Mouse (Mus musculus) bone marrow macrophage, adult 2 months (primary cell): ENCODE data around the gene Rad1. TPM values are rescaled to one million over a fixed set of nuclear protein-coding genes. Genes with fewer than 3 reads are reported as not detected.
A peak's percentile ranks its signal among the peaks of the same experiment; 100 is the strongest.

Experiments
- H3K27ac ChIP-seq: 2 replicates; pipeline ENCODE4 v1.5.1; 2012; ENCODE audit warnings: low read depth, low read length; ENCODE audit not compliant: insufficient read depth
- H3K4me1 ChIP-seq: 2 replicates; pipeline ENCODE4 v1.6.1; 2012; ENCODE audit warnings: low read length; ENCODE audit not compliant: control insufficient read depth, insufficient read depth
- H3K4me3 ChIP-seq: 2 replicates; pipeline ENCODE4 v1.5.1; 2012; ENCODE audit warnings: mild to moderate bottlenecking, low read length, moderate library complexity; ENCODE audit not compliant: insufficient read depth
- CTCF ChIP-seq: IDR thresholded peaks from 2 replicates; pipeline ENCODE4 v1.5.1; 2012; ENCODE audit warnings: low read depth, mild to moderate bottlenecking, low read length, moderate library complexity
- POLR2A ChIP-seq: IDR thresholded peaks from 2 replicates; pipeline ENCODE4 v1.6.1; 2012; ENCODE audit warnings: mild to moderate bottlenecking, low read depth, low read length, borderline replicate concordance
- polyA plus RNA-seq: library from polyadenylated mRNA; stranded (reverse); fragments of >200 nt; gene quantifications from 2 replicates; pipeline ENCODE4 v1.2.4, GENCODE M21; 2012; ENCODE audit not compliant: missing spikeins, insufficient read depth, insufficient read length

The Rad1 gene
- 10.7 and 15.4 TPM in 2 replicates for polyA plus RNA-seq

DNA sequence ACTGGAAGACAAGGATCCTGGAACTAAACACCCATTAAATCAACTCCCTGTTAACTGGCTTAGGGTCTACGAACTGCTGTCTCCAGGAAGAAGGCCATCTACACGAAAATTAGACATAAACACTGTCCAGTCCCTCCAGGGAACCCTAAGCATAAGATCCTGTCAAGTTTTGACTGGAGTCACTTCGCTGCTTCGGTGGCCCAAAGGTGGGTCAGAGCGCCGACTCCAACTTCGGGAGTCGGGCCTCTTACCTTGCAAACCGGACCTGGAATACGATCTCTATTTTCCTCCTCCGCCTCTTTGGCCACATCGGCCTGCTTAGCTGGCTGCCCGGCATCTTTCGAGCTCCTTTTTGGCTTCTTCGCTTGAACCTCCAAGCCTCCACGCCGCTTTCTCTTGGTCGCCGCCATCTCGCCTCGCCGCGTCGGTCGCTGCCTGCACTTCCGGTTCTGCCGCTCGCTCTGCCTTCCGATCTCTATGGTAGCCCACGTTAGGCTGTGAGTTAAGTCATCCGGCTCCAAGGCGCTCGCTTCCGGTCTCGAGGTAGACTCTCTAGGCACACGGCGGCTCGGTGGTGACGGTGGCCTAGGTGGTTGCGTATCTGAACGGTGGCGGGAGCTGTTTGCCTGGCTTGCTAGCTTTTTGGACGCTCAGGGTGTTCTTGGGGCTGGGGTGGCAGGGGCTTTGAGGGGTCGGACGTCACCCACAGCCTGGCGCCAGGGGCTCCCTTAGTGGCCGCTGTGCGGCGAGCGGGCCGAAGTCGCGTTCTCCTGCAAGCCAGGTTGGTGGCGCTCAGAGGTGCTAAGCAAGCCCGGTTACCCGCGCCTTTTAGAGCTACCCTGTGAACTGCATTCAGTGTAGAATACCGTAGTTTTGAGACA is at the start of gene Rad1, which contains the start of gene Brix1:
Rad1 (plus strand) TSS at position 535 of the 881 bp plus-strand sequence.
Brix1 (minus strand) TSS at position 464 of the 881 bp plus-strand sequence.
- 0 out of 2 replicates have a peak within 1 kb of the TSS, but pooled peaks have one; percentile 10 for H3K27ac ChIP-seq

DNA sequence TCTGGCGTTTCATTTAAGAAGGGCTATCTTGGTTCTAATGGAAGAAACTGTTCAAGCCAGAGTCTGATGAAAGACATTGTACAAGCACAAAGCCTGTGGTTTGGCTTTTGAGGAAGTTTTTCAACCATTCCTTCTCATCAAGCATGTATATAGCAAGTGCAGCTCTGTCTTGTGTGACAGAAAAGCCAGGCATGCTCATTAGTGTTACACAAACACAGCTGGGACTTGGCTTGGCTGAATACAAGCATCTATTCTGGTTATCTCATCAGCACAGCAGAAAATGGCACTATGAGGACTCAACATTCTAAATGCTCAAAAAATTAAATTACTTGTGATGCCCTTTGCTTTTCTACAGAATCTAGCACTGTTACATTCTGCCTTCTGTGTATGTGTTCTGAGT is 48.9 kb upstream of the Rad1 start:
- no peak overlapping the region for H3K27ac ChIP-seq
- no peak for TF ChIP-seq CTCF
- TF ChIP-seq POLR2A, result no peak
- H3K4me3 ChIP-seq, result no peak overlapping the region
- H3K4me1 ChIP-seq, result 0 out of 2 replicates have a peak, but pooled peaks cover 2% of the 10 kb centered on the region

More for the DNA sequence above, at the start of gene Rad1, which contains the start of gene Brix1:
- TF ChIP-seq CTCF, result no peak
- TF ChIP-seq POLR2A, result no peak
- Histone ChIP-seq H3K4me3 (peak within 1 kb of the TSS; percentile 76), H3K4me1 (peaks cover 14% of the 10 kb centered on the region)

GRCm38 (mm10) chr15:10439963-10440362 is 45.9 kb upstream of the Rad1 start:
- H3K4me1 ChIP-seq, result 0 out of 2 replicates have a peak, but pooled peaks cover 2% of the 10 kb centered on the region
- H3K4me3 ChIP-seq, result no peak overlapping the region
- no peak overlapping the region for H3K27ac ChIP-seq
- TF ChIP-seq POLR2A (no peak), CTCF (no peak)

DNA sequence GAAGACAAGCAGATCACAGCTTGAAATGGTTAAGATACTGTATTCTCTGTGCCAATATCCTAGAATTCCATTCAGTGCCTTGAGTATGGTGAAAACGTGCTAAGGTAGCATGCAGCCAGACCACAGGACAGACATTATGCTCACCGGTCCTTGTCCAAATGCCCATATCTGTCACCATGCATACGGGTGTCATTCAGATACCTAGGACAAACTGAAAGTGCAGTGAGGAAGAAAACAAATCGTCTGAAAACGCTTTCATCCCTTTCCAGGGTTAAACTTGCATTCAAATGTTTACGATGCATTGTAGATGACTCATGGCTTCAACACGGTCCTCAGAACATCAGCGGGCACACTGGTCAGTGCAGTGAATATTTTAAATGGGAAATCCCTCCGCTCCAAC is 44.3 kb upstream of the Rad1 start:
- TF ChIP-seq POLR2A (no peak), CTCF (no peak)
- Histone ChIP-seq H3K4me3 (no peak overlapping the region), H3K27ac (no peak overlapping the region), H3K4me1 (0 out of 2 replicates have a peak, but pooled peaks cover 2% of the 10 kb centered on the region)

DNA sequence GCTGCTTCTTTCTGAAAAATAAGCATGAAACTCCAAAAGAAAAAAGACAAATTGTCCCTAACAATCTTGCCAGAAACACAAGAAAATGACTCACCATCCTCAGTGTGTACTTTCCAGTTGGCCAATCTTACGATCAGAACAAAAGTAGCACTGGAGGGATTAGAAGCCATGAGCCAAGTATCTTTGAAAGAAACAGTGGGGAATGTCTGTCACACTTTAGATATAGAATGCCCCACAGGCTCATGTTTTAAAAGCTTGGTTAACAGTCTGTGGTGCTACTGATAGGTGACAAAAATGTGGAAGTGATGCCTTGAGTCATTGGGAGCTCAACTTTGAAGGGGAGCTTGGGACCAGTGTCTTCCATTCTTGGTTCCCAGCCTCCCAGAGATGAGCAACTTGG is 43.5 kb upstream of the Rad1 start:
- TF ChIP-seq POLR2A, result no peak
- no peak for TF ChIP-seq CTCF
- no peak overlapping the region for H3K27ac ChIP-seq
- H3K4me3 ChIP-seq, result no peak overlapping the region
- H3K4me1 ChIP-seq, result no peaks in the 10 kb centered on the region

DNA sequence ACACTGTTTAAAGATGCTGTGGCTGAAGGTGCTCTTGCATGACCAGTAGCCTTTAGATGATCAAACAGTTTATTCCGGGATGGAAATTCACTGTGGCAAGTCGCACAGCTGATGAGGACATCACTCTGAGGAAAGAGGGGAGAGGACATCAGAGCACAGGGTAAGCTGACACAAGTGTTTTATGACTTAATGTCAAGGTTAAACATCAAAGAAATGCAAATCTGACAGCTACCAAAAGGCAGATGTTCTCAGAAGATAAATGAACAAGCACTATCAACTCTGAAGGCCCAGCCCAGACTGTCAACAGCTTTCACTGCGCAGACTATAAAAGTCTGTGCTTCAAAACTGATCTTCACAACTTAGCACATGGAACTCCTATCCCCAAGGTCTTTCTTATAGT is 38.7 kb upstream of the Rad1 start:
- H3K4me1 ChIP-seq, result no peaks in the 10 kb centered on the region
- H3K4me3 ChIP-seq, result no peak overlapping the region
- H3K27ac ChIP-seq, result no peak overlapping the region
- TF ChIP-seq POLR2A (no peak), CTCF (no peak)

DNA sequence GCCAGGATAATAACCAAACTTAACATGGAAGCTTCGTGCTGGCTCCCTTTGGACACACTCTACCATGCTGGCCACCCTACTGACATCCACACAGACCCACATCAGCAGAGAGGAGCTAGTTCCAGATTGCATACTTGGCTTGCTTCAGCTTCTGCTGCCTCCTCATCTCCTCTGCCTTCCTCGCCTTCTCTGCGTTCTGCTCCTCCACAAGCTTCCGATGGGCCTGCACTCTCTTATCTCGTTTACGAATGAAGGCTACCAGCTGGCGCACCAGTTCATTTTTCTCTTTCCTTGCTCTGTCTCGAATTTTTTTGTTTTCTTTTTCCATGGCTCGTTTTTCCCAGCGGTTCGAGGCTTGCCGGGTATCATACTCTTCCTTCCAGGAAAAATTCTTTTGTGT is 24.8 kb upstream of the Rad1 start:
- Histone ChIP-seq H3K27ac (no peak overlapping the region), H3K4me1 (no peaks in the 10 kb centered on the region), H3K4me3 (no peak overlapping the region)
- TF ChIP-seq POLR2A (no peak), CTCF (no peak)

- peaks cover 3% of the 10 kb centered on the region; the same call in 1 of the 2 replicates for H3K4me1 ChIP-seq
- no peak overlapping the region for H3K27ac ChIP-seq
- TF ChIP-seq CTCF (no peak), POLR2A (no peak)
- H3K4me3 ChIP-seq, result no peak overlapping the region
Observed at GRCm38 (mm10) chr15:10463555-10463954, 22.3 kb upstream of the Rad1 start.

DNA sequence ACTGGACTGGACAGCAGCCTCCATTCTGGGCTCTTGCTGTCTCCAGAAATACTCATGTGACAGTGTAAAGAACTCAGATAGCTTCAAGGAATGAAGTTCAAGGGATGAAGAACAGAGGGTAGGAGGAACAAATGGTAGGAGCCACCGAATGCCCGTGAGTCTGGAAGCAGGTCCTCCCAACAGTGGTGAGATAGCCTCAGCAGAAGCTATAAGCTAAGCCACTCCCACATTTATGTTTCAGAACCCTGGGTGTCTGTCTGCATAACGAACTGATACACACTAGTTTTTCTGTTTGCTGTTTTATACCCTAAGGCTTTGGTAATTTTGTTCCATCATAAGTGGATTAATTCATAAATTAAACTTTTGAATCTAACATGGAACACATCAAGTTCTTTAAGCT is 21.1 kb upstream of the Rad1 start:
- H3K27ac ChIP-seq, result no peak overlapping the region
- TF ChIP-seq POLR2A (no peak), CTCF (no peak)
- peaks cover 8% of the 10 kb centered on the region for H3K4me1 ChIP-seq
- no peak overlapping the region for H3K4me3 ChIP-seq

GRCm38 (mm10) chr15:10468761-10469160 is 17.1 kb upstream of the Rad1 start:
- TF ChIP-seq CTCF (no peak), POLR2A (no peak)

More at GRCm38 (mm10) chr15:10468761-10469160, 17.1 kb upstream of the Rad1 start:
- Histone ChIP-seq H3K4me3 (peak overlapping the region; percentile 62; the same call in 1 of the 2 replicates), H3K4me1 (peaks cover 10% of the 10 kb centered on the region), H3K27ac (no peak overlapping the region)
